Mouse (Mus musculus): ENCODE data around the gene Gpr68.

- TF ChIP-seq GATA1 (IDR thresholded peaks at IDR 0.05; ENCODE audit: low read length), result no peak
- no peak for TF ChIP-seq TAL1 (IDR thresholded peaks at IDR 0.05; ENCODE audit: low read length)
Measured at GRCm38 (mm10) chr12:100846566-100846965, 61.4 kb downstream of the Gpr68 start.

All from erythroblast, embryonic 14.5 days (primary cell).